Mouse (Mus musculus) MEL (cell line): Measurements from ENCODE around the gene Ggt5. TPM values are rescaled to one million over a fixed set of nuclear protein-coding genes. Genes with fewer than 3 reads are reported as not detected.

ENCODE experiments used
- DNase-seq: peaks from one replicate; pipeline ENCODE4 v3.0.0; 2011; ENCODE audit warnings: low read depth, low spot score
- H3K27ac ChIP-seq: 2 replicates; pipeline ENCODE4 v1.5.1; 2012; ENCODE audit warnings: low read depth, mild to moderate bottlenecking, control low read depth, low read length, moderate library complexity; ENCODE audit not compliant: control insufficient read depth
- H3K27me3 ChIP-seq, 2 experiments: fragments of 150-350 bp in 1 of 2; sonication (generic) in 1 of 2; 2 replicates each; pipeline ENCODE4 v1.6.1; 2012; ENCODE audit warnings: low read length in 2 of 2, mild to moderate bottlenecking in 2 of 2, improper control_type of control experiment in 1 of 2, moderate library complexity in 1 of 2; ENCODE audit not compliant: insufficient read depth in 2 of 2, control insufficient read depth in 1 of 2
- H3K36me3 ChIP-seq, 2 experiments: 2 replicates each; pipeline ENCODE4 v1.6.1; 2012 to 2014; ENCODE audit warnings: low read length in 2 of 2, improper control_type of control experiment in 1 of 2, inconsistent platforms in 1 of 2, mild to moderate bottlenecking in 1 of 2; ENCODE audit not compliant: insufficient read depth in 2 of 2, control insufficient read depth in 1 of 2
- H3K4me1 ChIP-seq, 2 experiments: fragments of 150-350 bp in 1 of 2; sonication (generic) in 1 of 2; 2 replicates each; pipeline ENCODE4 v1.6.1; 2012; ENCODE audit warnings: low read length in 2 of 2, improper control_type of control experiment in 1 of 2, mild to moderate bottlenecking in 1 of 2; ENCODE audit not compliant: insufficient read depth in 2 of 2, control insufficient read depth in 1 of 2
- H3K4me3 ChIP-seq, 2 experiments: fragments of 150-350 bp in 1 of 2; sonication (generic) in 1 of 2; 2 replicates each; pipeline ENCODE4 v1.5.1; 2012; ENCODE audit warnings: low read depth in 2 of 2, low read length in 2 of 2, mild to moderate bottlenecking in 2 of 2, moderate library complexity in 2 of 2, control low read depth in 1 of 2, improper control_type of control experiment in 1 of 2; ENCODE audit not compliant: control insufficient read depth in 1 of 2, insufficient read depth in 1 of 2
- H3K79me2 ChIP-seq: 2 replicates; pipeline ENCODE4 v1.6.1; 2012; ENCODE audit warnings: mild to moderate bottlenecking, low read length, moderate library complexity; ENCODE audit not compliant: control insufficient read depth, poor library complexity, insufficient read depth
- H3K9ac ChIP-seq: 2 replicates; pipeline ENCODE4 v1.6.1; 2012; ENCODE audit warnings: low read depth, mild to moderate bottlenecking, control low read depth, low read length, moderate library complexity; ENCODE audit not compliant: control insufficient read depth, poor library complexity, severe bottlenecking
- H3K9me3 ChIP-seq: fragments of 150-350 bp; sonication (generic); replicated peaks from 2 replicates; pipeline ENCODE4 v1.6.1; 2012; ENCODE audit warnings: mild to moderate bottlenecking, low read length, improper control_type of control experiment, moderate library complexity; ENCODE audit not compliant: insufficient read depth
- BHLHE40 ChIP-seq: IDR thresholded peaks from 2 replicates; pipeline ENCODE4 v1.6.1; 2012; ENCODE audit warnings: low read depth, mild to moderate bottlenecking, inconsistent platforms, low read length, improper control_type of control experiment, borderline replicate concordance
- E2F4 ChIP-seq: IDR thresholded peaks from 2 replicates; pipeline ENCODE4 v1.6.1; 2011; ENCODE audit warnings: low read depth, low read length, improper control_type of control experiment, borderline replicate concordance
- ETS1 ChIP-seq: IDR thresholded peaks from 2 replicates; pipeline ENCODE4 v1.6.1; 2012; ENCODE audit warnings: low read depth, mild to moderate bottlenecking, inconsistent platforms, low read length, improper control_type of control experiment, moderate library complexity
- GATA1 ChIP-seq: IDR thresholded peaks from 2 replicates; pipeline ENCODE4 v1.6.1; 2011; ENCODE audit warnings: low read depth, low read length, improper control_type of control experiment
- MAFK ChIP-seq: IDR thresholded peaks from 2 replicates; pipeline ENCODE4 v1.6.1; 2011; ENCODE audit warnings: low read depth, mild to moderate bottlenecking, low read length, improper control_type of control experiment, borderline replicate concordance
- USF2 ChIP-seq, 2 experiments: IDR thresholded peaks; 2 replicates each; pipeline ENCODE4 v1.6.1; 2011 to 2012; ENCODE audit warnings: improper control_type of control experiment in 2 of 2, low read length in 2 of 2, borderline replicate concordance in 1 of 2, inconsistent platforms in 1 of 2, low read depth in 1 of 2, mild to moderate bottlenecking in 1 of 2; ENCODE audit not compliant: insufficient read depth in 1 of 2
- polyA plus RNA-seq, 2 experiments: library from polyadenylated mRNA; stranded (reverse) in 1 of 2; unstranded in 1 of 2; fragments of >175 nt in 1 of 2; fragments of >200 nt in 1 of 2; gene quantifications; 2 replicates each; pipeline versions ENCODE4 v1.2.1 to v1.2.4; 2012; ENCODE audit warnings: low replicate concordance in 2 of 2, low read depth in 1 of 2; ENCODE audit not compliant: insufficient read length in 2 of 2, insufficient read depth in 1 of 2, missing spikeins in 1 of 2
- total RNA-seq: library from RNA; depleted of rRNA; stranded (reverse); fragments of 300-350 nt; gene quantifications from 2 replicates; pipeline ENCODE4 v1.2.3, GENCODE M21; 2012

Ggt5 gene
- total and polyA plus RNA-seq, 3 experiments, result 0.11 TPM; not detected in 2

DNA sequence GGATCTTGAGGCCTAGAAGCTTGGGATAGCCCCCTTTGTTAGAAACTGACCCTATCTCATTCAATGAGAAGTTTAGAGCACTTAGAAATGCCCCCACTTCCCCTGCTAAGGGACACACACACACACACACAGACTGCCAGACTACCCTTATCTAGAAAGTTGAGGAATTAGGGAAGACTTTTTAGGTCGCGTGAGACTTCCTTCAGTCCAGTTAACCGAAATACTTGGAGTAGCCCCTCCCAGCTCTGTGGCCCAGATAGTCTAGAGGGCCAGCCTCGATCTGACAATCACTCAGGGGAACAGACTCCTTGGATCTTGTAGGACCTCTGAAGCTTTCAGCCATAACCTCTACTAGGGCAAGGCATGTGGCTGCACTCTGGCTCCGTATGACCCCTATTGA lies 21.1 kb upstream of the Ggt5 start:
- Histone ChIP-seq H3K79me2 (no peaks in the 10 kb centered on the region), H3K27ac (peak overlapping the region; percentile 47), H3K4me1 (peaks cover 7 to 43% of the 10 kb centered on the region in 2 experiments), H3K27me3 (no peaks in the 10 kb centered on the region), H3K4me3 (no peak overlapping the region), H3K36me3 (peaks cover 0 to 31% of the 10 kb centered on the region in 2 experiments; a peak in 2 of 4 replicates), H3K9ac (no peak overlapping the region), H3K9me3 (no peaks in the 10 kb centered on the region)
- DNase-seq, result peak; percentile 34
- no peak for TF ChIP-seq E2F4
- peak; percentile 54; the same call in 1 of the 2 replicates for TF ChIP-seq BHLHE40

DNA sequence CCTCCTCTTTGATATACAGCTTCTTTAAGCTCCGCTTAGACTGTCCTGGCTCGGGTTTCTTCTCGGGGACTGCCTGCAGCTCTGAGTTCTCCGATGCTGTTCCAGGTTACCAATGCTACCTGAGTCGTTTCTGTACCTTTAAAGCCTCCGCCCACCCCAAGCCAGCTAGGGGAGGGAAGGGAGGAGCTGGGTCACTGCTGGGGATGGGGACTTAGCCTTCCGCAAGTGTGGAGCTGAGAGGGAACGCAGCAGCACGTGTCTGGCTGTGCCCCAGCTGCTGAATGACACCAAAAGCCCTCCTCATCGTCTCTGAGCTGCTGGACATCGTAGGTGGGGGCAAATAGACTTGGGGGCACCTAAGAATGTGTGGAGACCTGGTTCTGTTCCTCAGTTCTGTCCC lies 20.7 kb upstream of the Ggt5 start:
- Histone ChIP-seq H3K79me2 (no peaks in the 10 kb centered on the region), H3K36me3 (peaks cover 0 to 31% of the 10 kb centered on the region in 2 experiments; a peak in 2 of 4 replicates), H3K27me3 (no peaks in the 10 kb centered on the region), H3K9me3 (no peaks in the 10 kb centered on the region), H3K4me1 (peaks cover 7 to 43% of the 10 kb centered on the region in 2 experiments), H3K4me3 (no peak overlapping the region; a peak in 1 of 4 replicates), H3K27ac (peak overlapping the region; percentile 47), H3K9ac (peak overlapping the region; percentile 16; the same call in 1 of the 2 replicates)
- no peak for TF ChIP-seq ETS1
- TF ChIP-seq USF2 (IDR thresholded peaks at IDR 0.05; ENCODE audit: borderline replicate concordance in 1 of 2, insufficient read depth in 1 of 2, low read depth in 1 of 2, low read length in 2 of 2), result no peak
- no peak for DNase-seq

DNA sequence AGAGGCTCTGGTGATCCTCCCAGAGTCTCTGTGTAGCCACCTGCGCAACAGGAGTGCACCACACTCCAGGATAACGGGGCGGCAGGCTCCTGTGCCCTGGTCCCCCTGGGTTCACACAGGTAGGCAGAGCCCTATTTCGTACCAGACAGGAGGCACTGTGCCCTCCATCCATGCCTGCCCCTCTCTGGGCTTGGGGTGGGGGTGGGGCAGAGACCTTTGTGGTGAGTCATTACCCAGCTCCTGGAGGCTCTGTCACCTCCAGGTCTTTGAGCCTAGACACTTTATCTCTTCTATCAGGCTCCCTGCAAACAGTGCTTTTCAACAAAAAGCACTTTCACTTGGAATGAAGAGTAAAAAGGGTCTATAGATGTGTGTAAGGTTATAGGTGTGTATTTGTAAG lies 20.3 kb upstream of the Ggt5 start:
- DNase-seq, result peak; percentile 45
- Histone ChIP-seq H3K27me3 (peaks cover 0 to 2% of the 10 kb centered on the region in 2 experiments; a peak in 1 of 4 replicates), H3K9ac (peak overlapping the region; percentile 16; the same call in 1 of the 2 replicates), H3K79me2 (no peaks in the 10 kb centered on the region), H3K27ac (no peak overlapping the region; the same call in 1 of the 2 replicates), H3K4me1 (peaks cover 7 to 41% of the 10 kb centered on the region in 2 experiments), H3K4me3 (no peak overlapping the region; a peak in 1 of 4 replicates), H3K9me3 (no peaks in the 10 kb centered on the region), H3K36me3 (peaks cover 0 to 31% of the 10 kb centered on the region in 2 experiments; a peak in 2 of 4 replicates)
- no peak for TF ChIP-seq MAFK
- TF ChIP-seq GATA1, result peak; percentile 10; the same call in 1 of the 2 replicates
